Mouse (Mus musculus) testis, postnatal 14 days (tissue): ENCODE data around the gene Lpin2.

Experiments
- DNase-seq: peaks from one replicate; pipeline ENCODE4 v3.0.0; 2021; ENCODE audit warnings: low spot score

Lpin2 gene

DNA sequence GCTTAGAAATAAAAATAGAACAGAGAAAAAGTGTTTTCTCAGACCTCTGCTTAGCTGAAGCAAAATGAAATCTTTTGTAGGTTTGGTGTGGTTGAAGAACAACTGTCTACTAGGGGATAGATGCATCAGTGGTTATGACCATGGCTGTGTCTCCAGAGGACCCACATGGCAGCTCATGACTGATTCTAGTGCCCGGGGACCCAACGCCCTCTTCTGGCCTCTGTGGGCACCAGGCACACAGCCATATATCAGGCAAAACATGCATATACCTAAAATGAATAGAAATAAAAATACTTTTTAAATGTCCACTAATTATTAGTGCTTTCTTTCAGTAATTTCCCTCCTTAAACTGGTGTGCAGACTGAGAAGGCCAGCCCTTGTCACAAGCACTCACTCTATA is 49.6 kb downstream of the Lpin2 start:
- no peak for DNase-seq

- DNase-seq = no peak
Observed at GRCm38 (mm10) chr17:71233210-71233609, 50.9 kb downstream of the Lpin2 start.

- DNase-seq = no peak
Observed at GRCm38 (mm10) chr17:71234041-71234594, 51.8 kb downstream of the Lpin2 start.

GRCm38 (mm10) chr17:71235229-71235958 is 53.0 kb downstream of the Lpin2 start:
- no peak for DNase-seq

DNA sequence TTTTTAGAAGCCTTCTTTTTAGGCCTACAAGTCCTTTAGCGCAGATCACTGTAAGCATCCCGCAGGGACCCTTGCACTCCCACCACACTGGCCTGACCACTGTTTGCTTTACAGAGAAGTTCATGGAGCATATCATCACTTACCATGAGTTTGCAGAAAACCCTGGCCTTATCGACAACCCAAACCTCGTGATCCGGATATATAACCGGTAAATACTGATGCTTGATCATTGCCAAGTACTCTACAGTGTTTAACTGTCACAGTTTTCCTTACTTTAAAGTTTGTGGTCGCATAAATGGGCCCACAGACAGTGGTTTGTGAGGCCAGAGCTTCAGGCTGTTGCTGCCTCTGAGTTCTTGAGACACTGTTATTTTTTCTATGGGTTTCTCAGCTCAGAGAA is 56.1 kb downstream of the Lpin2 start:
- DNase-seq = no peak

DNA sequence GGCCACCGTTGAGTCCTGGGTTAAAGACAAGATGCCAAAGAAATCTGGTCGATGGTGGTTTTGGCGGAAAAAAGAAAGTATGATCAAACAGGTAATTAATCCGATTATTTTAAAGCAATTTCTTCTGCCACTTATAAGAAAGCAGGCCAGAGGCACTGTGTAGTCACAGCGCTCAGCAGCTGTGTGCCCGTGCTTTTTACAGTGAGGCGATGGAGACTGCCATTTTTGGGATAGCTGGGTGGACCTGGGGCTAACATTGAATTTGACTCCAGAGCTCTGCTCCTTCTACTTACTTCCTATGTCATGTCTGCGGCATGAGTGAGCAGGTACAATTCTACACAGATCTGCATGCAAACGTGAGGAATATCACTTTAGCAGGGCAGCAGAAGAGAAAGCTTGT is 58.5 kb downstream of the Lpin2 start:
- no peak for DNase-seq

DNA sequence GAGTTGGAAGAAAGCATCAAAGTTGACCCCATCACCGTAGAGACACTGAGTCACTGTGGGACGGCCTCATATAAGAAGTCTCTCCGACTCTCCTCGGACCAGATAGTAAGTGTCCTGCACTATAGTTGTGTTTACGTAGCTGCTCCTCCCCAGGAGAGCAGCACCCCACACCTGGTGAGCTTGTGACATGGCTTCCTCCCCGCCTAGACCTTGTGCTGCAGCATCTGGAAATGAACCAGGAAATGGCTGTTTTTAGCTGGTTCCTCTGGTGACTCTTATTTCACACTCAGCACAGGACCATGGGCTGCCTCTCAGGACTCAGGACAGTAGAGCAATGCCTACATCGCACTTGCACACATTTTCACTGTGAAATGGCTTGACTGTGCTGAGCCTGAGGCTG is 60.3 kb downstream of the Lpin2 start:
- DNase-seq = no peak

DNA sequence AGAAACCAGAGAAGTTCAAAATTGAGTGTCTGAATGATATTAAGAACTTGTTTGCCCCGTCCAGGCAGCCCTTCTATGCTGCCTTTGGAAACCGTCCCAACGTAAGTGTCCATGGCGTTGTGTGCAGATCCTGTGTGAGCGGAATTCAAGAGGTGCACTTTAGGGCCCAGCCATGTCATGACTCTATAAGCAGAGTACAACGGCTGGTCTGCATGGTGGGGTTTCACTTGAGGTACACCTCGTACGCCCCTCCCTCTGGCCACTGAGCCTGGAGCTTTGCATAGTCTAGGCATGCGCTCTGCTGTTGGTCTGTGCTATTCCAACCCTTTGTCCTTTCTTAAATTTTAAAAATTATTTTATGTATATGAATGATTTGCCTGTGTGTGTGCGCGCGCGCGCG is 62.8 kb downstream of the Lpin2 start:
- no peak for DNase-seq

DNA sequence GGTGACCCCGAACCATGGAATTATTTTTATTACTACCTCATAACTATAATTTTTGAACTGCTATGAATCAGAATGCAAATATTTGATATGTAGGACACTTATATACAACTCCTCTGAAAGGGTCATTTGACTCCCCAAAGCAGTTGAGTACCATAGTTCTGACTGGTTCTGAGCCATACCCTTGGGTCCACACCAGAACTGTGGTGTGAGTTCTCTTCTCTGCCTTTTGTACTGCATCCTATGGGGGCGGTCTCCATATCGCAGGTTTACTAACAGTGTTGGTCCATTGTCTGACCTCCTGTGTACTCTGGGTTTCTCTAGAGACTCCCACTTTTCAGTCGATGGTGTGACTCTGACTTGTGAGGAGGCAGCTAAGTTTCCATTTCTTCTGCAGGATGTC is 63.7 kb downstream of the Lpin2 start:
- no peak for DNase-seq

GRCm38 (mm10) chr17:71248963-71249362 is 66.6 kb downstream of the Lpin2 start:
- DNase-seq = no peak

- DNase-seq = no peak
Observed at GRCm38 (mm10) chr17:71250046-71250445, 67.7 kb downstream of the Lpin2 start.

GRCm38 (mm10) chr17:71250819-71251600 is 68.7 kb downstream of the Lpin2 start:
- no peak for DNase-seq

- no peak for DNase-seq
Observed at GRCm38 (mm10) chr17:71251601-71252001, 69.2 kb downstream of the Lpin2 start.

DNA sequence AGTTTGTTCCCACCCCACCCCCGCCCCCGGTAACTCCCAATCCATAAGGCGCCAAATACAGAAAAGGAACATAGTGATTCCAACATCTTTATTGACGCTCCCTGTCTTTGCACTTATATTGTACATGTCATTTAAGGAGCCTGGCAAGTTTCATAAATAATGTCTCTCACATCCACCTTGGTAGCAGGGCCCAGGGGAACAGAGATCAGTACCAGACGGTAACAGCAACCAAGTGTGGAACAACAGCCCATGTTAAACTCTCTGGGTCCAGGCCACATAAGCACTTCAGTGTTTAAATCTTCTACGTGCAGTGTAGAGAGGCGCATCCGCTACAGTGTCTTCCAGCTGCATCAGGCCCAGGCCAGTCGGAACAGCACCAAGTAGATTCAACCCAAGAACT is 69.7 kb downstream of the Lpin2 start:
- DNase-seq = no peak

- no peak for DNase-seq
Observed at GRCm38 (mm10) chr17:71253391-71253790, 71.0 kb downstream of the Lpin2 start.

GRCm38 (mm10) chr17:71254106-71254505 is 71.7 kb downstream of the Lpin2 start:
- no peak for DNase-seq

- no peak for DNase-seq
Observed at GRCm38 (mm10) chr17:71254736-71255135, 72.4 kb downstream of the Lpin2 start.

DNA sequence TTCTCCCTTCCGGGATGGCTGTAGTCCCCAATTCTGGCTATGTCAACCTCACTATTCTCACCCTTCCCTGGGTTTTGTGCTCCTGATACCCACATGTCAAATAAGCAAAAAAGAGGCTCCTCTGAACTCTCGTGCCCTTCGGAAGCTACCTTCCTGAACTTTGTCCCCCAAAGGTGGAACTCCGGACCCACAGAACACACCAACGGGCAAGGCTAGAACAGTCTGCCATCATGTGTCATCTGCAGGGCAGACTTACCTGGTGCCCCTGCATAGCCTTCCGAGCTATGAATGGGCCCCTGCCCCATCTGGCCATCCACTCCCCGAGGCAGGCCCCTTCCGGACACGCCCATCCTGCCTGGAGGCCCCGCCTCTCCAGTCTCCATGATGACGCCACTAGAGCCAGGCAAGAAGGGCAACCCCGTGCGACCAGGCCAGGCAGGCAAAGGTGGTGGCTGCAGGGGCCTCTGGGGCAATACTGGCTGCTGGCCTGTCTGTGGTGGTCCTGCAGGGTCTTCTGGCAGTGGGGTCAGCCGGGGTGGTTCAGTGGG is 73.8 kb downstream of the Lpin2 start:
- DNase-seq = peak; percentile 30

DNA sequence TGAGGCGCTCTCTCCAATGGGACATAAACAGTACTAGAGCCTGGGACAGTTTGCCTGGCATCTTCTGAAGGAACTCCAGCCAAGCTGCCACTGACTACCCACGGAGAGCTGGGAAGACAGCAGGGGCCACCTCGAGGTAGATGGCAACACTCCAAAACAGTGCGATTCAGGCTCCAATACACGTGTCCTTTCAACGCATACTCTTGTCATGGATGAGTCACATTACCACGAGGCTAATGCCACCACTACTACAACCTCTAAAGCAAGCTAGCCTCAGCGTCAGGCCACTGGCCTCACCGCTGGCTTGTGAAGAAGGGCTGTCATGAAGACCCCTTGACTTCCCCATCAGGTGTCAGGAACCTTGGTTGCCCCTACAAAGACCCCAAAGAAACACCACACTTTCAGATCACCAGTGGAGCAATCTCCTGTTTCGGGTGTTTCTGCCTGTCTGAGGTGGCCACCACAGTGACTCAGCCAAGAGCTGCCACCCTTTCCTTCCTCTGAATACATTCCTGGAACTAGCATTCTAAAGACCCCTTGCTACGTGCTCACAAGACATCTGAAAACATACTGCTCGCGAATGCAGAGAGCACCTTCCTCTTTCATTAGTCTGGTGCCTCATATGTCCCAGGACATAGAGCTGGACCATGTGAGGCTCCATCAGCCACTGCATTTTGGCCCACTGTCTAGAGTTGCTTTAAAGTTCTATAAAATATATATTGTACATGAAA is 74.6 kb downstream of the Lpin2 start:
- DNase-seq = no peak

- no peak for DNase-seq
Observed at GRCm38 (mm10) chr17:71259727-71260126, 77.4 kb downstream of the Lpin2 start.

GRCm38 (mm10) chr17:71260658-71261057 is 78.3 kb downstream of the Lpin2 start:
- DNase-seq = no peak

DNA sequence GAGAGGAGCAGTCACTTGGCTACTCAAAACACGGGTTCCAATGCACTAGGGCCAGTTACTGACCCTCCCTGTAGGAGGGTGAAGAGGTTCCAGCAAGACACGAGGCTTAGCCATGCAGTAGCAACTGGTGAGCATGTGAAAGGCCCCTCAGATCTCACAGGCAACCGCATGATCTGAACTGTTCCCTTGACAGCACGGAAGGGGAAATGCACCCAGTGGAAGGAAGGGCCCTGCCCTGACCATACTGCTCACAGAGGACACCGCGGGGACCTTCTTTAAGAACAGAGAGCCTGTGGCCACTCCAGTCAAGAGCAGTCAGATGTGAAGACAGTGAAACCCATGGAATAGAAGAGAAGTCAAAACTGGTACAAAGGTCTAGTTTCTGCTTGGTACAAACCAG is 80.8 kb downstream of the Lpin2 start:
- no peak for DNase-seq
